Mouse (Mus musculus) embryonic facial prominence, embryonic 14.5 days (tissue): ENCODE measurements around the gene Faf1. TPM values are rescaled to one million over a fixed set of nuclear protein-coding genes. Genes with fewer than 3 reads are reported as not detected.
"Not testable (repeated sequence)": the region's sequence is repeated elsewhere in the genome, so short reads cannot be mapped to it uniquely, and the experiment has no call there.

Experiments
- ATAC-seq: fragments of 200-750 bp; cut with Nextera tagmentation; 2 replicates; pipeline ENCODE4 v1.8.0; 2017; ENCODE audit warnings: low read depth, moderate number of reproducible peaks, moderate TSS enrichment
- DNase-seq: peaks from one replicate; pipeline ENCODE4 v3.0.0-alpha.2; 2015; ENCODE audit warnings: low spot score
- H3K27ac ChIP-seq: fragments of 300-500 bp; sonication (generic); replicated peaks from 2 replicates; pipeline ENCODE4 v1.5.1; 2014; ENCODE audit warnings: low read depth, mild to moderate bottlenecking, low read length, moderate library complexity
- H3K27me3 ChIP-seq: fragments of 300-500 bp; sonication (generic); replicated peaks from 2 replicates; pipeline ENCODE4 v1.6.1; 2014; ENCODE audit warnings: low read length; ENCODE audit not compliant: control insufficient read depth, insufficient read depth
- H3K36me3 ChIP-seq: fragments of 300-500 bp; sonication (generic); 2 replicates; pipeline ENCODE4 v1.6.1; 2014; ENCODE audit warnings: low read length, mixed read lengths; ENCODE audit not compliant: control insufficient read depth, insufficient read depth
- H3K4me1 ChIP-seq: fragments of 300-500 bp; sonication (generic); 2 replicates; pipeline ENCODE4 v1.6.1; 2014; ENCODE audit warnings: antibody characterized with exemption, low read length; ENCODE audit not compliant: control insufficient read depth, insufficient read depth
- H3K4me2 ChIP-seq: fragments of 300-500 bp; sonication (generic); 2 replicates; pipeline ENCODE4 v1.6.1; 2014; ENCODE audit warnings: low read depth, mild to moderate bottlenecking, low read length, moderate library complexity, mixed read lengths
- H3K4me3 ChIP-seq: fragments of 300-500 bp; sonication (generic); 2 replicates; pipeline ENCODE4 v1.5.1; 2014; ENCODE audit warnings: low read depth, mild to moderate bottlenecking, low read length
- H3K9ac ChIP-seq: fragments of 300-500 bp; sonication (generic); 2 replicates; pipeline ENCODE4 v1.6.1; 2014; ENCODE audit warnings: low read depth, mild to moderate bottlenecking, low read length, moderate library complexity, mixed read lengths
- H3K9me3 ChIP-seq: fragments of 300-500 bp; sonication (generic); 2 replicates; pipeline ENCODE4 v1.6.1; 2016; ENCODE audit warnings: low read length; ENCODE audit not compliant: control insufficient read depth
- WGBS: fragments of 180-500 bp; shearing (Covaris S2); extraction: QIAGEN DNeasy Blood & Tissue Kit; methylation state at CpG from one replicate; pipeline ENCODE4 v1.1.7; 2014; 5-methylcytosine and 5-hydroxymethylcytosine counted together
- polyA plus RNA-seq: library from polyadenylated mRNA; unstranded; fragments of >200 nt; fragmentation: Nextera tagmentation; extraction: Ambion mirVana; gene quantifications from 2 replicates; pipeline ENCODE4 v1.2.1, GENCODE M21; 2014

The Faf1 gene
- polyA plus RNA-seq, 1 experiment from 2014 or later = 27.9 TPM

DNA sequence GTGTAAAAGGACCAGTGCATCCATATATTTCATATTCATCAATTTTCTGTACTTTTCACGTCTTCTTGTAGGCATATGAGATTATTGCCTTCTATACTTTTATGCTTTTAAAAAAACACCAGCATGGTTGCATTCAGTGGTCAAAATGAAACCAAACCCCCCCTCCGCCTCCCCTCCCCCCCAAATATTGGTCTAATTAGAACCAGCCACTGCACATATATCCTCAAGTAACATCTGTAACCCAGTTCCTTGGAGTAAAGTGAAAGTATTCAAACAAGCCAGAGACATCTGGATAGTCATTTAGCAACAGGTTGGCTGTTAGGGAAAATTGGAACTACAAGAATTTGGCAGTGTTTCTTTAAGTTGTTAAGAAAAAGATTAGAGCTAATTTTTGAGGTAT, 8.9 kb upstream of the Faf1 start:
- no peaks in the 10 kb centered on the region for H3K36me3 ChIP-seq
- no peaks in the 10 kb centered on the region for H3K4me1 ChIP-seq
- DNase-seq (no peak), ATAC-seq (no peak)
- no peak overlapping the region for H3K27ac ChIP-seq
- H3K9me3 ChIP-seq = no peaks in the 10 kb centered on the region
- peak overlapping the region; percentile 97 for H3K4me2 ChIP-seq
- 38% methylated on average over 2 of the region's 2 CpGs for WGBS
- peak overlapping the region; percentile 65 for H3K4me3 ChIP-seq
- peak overlapping the region; percentile 92 for H3K9ac ChIP-seq
- H3K27me3 ChIP-seq = peaks cover 16% of the 10 kb centered on the region

DNA sequence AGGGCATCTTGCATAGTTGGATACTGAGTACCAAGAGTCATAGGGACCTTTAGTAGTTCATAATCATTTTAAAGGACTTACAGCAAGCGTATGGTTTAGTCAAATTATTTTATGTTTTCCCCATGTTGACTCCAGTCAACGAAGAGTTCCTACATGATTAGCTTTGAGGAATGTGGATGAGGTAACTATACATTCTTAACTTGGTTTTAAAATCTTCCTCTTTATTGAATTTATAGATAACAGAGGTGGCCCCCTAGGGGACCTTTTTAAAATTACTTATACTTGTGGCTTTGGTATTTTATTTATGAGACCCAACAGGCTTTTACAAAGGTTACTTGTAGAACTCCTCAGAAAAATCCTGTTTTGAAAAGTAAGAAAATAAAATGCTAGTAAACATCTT, 6.2 kb upstream of the Faf1 start:
- Histone ChIP-seq H3K27me3 (no peaks in the 10 kb centered on the region), H3K4me2 (no peak overlapping the region), H3K4me3 (no peak overlapping the region), H3K9ac (no peak overlapping the region), H3K9me3 (no peaks in the 10 kb centered on the region), H3K4me1 (no peaks in the 10 kb centered on the region), H3K36me3 (no peaks in the 10 kb centered on the region), H3K27ac (no peak overlapping the region)
- WGBS = 61% methylated on average over 2 of the region's 2 CpGs
- DNase-seq (peak; percentile 33), ATAC-seq (no peak)

DNA sequence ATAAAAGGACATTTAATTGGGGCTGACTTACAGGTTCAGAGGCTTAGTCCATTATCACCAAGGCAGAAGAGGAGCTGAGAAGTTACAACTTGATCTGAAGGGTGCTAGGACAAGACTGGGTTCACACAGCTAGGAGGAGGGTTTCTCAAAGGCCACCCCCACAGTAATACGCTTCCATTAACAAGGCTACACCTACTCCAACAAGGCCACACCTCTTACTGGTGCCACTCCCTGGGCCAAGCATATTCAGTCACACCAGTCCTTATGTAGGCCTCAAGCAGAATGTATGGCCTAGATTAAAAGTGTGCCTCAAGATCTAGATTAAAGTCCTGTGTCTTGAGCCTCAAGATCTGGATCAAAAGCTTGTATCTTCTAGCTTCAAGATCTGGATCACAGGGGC, 4.4 kb upstream of the Faf1 start:
- ATAC-seq (no peak), DNase-seq (no peak)
- Histone ChIP-seq H3K27ac (no peak overlapping the region), H3K27me3 (no peaks in the 10 kb centered on the region), H3K4me2 (no peak overlapping the region), H3K9ac (no peak overlapping the region), H3K4me3 (no peak overlapping the region), H3K4me1 (no peaks in the 10 kb centered on the region), H3K36me3 (no peaks in the 10 kb centered on the region), H3K9me3 (no peaks in the 10 kb centered on the region)
- WGBS = 71% methylated on average over 1 of the region's 1 CpGs

DNA sequence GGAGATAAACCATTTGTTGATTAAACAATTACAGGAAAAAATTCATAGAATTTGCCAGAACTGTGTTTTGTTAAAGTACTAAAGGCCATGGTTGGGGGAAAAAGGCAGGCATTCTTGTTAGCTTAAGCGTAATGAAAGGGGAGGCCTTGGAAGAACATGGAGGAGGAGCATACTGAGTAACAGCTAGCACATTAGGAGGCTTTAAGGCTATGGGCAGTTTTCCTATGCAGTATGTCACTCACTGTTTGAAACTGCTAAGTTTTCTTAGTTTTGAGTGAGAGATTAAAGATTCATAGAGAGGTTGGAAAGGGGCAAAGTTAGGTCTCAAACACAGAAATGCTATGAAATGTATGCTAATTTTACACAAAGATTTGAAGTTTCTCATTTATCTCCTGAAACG, 2.3 kb upstream of the Faf1 start:
- no peaks in the 10 kb centered on the region for H3K27me3 ChIP-seq
- H3K36me3 ChIP-seq = no peaks in the 10 kb centered on the region
- ATAC-seq (no peak), DNase-seq (no peak)
- 0 out of 2 replicates have a peak, but pooled peaks cover 4% of the 10 kb centered on the region for H3K4me1 ChIP-seq
- no peak overlapping the region for H3K9ac ChIP-seq
- WGBS = 78% methylated on average over 2 of the region's 2 CpGs
- no peaks in the 10 kb centered on the region for H3K9me3 ChIP-seq
- H3K4me2 ChIP-seq = no peak overlapping the region
- H3K27ac ChIP-seq = no peak overlapping the region
- no peak overlapping the region for H3K4me3 ChIP-seq

DNA sequence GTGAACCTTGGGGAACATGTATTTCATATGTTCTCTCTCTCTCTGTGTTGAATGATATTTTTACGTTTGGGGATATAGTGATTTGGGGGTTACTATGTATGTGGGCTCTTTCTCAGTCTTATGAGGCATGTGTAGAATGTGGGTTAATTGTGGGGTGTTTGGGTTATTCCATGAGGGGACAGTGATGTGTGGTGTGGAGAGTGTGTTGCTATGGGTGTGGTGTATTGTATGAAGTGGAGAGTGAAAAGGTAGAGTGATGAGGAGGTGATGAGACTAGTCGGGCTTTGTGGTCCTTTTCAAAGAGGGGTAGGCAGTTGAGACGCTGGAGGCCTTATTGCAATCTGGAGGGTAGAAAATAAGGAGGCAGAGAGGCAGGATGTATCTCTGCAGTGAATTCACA, 833 bp downstream of the Faf1 start:
- Histone ChIP-seq H3K27ac (peak overlapping the region; percentile 94), H3K27me3 (no peaks in the 10 kb centered on the region), H3K4me3 (peak overlapping the region; percentile 81), H3K36me3 (no peaks in the 10 kb centered on the region), H3K4me2 (peak overlapping the region; percentile 61), H3K4me1 (0 out of 2 replicates have a peak, but pooled peaks cover 4% of the 10 kb centered on the region), H3K9me3 (no peaks in the 10 kb centered on the region), H3K9ac (peak overlapping the region; percentile 86)
- no peak for DNase-seq
- no peak; the same call in 1 of the 2 replicates for ATAC-seq
- WGBS = 1% methylated on average over 3 of the region's 3 CpGs

DNA sequence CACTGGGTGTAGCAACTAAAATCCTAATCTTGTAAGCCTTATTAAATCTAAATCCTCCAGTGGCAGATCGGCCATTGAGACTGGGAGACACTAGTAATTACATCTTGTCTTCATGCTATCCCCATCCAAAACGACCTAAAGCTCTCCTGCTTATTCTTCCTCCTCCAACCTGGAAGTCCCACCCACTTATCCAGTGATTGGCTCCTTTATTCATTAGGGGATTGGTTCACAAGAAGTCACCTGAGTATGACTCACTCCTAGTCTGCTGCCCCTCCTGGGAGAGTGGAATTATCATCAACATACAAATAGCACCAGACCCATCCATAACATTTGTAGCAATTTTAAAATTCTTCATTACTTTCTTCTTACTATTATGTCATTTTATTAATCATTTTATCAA, 7.2 kb downstream of the Faf1 start:
- no peak overlapping the region for H3K4me3 ChIP-seq
- H3K27ac ChIP-seq = no peak overlapping the region
- ATAC-seq (no peak), DNase-seq (no peak)
- no peaks in the 10 kb centered on the region for H3K27me3 ChIP-seq
- no peak overlapping the region for H3K9ac ChIP-seq
- 58% methylated on average over 2 of the region's 2 CpGs for WGBS
- H3K4me1 ChIP-seq = no peaks in the 10 kb centered on the region
- H3K9me3 ChIP-seq = no peaks in the 10 kb centered on the region
- no peaks in the 10 kb centered on the region for H3K36me3 ChIP-seq
- H3K4me2 ChIP-seq = no peak overlapping the region

DNA sequence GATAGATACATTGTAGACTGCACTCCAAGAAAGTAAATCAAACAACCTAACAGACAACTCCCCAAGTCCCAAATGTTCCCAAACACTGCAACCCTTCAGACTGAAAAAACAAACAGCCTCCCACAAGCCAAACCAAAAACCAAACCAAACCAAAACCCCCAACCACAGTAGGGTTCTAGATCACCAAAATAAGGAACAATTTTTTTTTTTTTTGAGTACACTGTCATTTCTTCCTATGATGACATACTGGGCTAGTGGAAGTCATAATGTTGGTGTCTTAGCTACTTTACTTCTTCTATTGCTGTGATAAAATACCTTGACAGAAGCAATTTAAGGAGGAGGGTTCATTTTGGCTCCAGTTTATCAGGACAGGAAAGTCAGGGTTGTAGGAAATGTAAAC, 16.3 kb downstream of the Faf1 start:
- Histone ChIP-seq H3K27me3 (no peaks in the 10 kb centered on the region), H3K9ac (no peak overlapping the region), H3K4me1 (no peaks in the 10 kb centered on the region), H3K27ac (no peak overlapping the region), H3K36me3 (0 out of 2 replicates have a peak, but pooled peaks cover 5% of the 10 kb centered on the region), H3K4me2 (no peak overlapping the region), H3K9me3 (peaks cover 13% of the 10 kb centered on the region), H3K4me3 (no peak overlapping the region)
- ATAC-seq (no peak), DNase-seq (no peak)

DNA sequence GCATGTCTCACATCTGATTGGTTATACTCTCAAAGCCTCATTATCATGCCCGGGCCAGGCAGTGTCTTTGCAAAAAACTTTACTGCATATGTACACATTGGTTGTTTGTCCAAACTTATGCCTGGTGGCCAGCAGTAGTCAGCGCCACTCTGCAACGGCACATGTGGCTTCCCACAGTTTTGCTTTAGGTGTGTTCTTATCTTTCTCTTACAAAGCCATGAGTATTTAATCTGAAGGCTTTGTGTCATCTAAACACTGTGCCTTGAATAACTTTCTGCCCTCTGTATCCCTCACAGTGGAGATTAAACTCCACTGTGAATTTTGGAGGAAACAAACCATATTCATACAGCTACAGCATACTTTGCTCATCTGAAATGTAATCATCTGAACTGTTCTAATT, 24.3 kb downstream of the Faf1 start:
- not testable (repeated sequence) for H3K9me3 ChIP-seq, H3K27me3 ChIP-seq, H3K36me3 ChIP-seq, H3K4me1 ChIP-seq, H3K27ac ChIP-seq, H3K4me2 ChIP-seq, H3K4me3 ChIP-seq, ATAC-seq, DNase-seq, H3K9ac ChIP-seq
- WGBS = 94% methylated on average over 3 of the region's 3 CpGs

DNA sequence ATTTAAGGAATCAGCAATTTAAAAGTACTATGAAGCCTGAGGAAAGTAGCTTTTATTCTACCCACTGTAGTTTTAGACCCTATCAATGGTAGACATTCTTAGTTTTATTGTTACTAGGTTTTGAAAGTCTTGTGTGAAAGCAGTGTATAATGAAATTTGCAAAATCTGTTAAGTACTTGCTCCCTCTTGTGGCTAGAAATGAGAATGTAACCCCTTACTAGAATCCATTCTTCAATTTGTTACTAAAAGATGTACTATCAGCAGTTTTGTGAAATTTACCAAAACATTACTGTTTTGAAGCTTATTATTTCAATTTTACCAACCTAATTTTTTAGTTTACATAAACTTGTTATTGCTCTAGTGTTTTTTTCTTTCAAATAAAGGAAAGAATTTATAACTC, 27.2 kb downstream of the Faf1 start:
- H3K4me2 ChIP-seq = no peak overlapping the region
- no peak overlapping the region for H3K4me3 ChIP-seq
- H3K9ac ChIP-seq = no peak overlapping the region
- ATAC-seq (no peak), DNase-seq (peak; percentile 73)
- H3K4me1 ChIP-seq = no peaks in the 10 kb centered on the region
- H3K27ac ChIP-seq = no peak overlapping the region
- no peaks in the 10 kb centered on the region for H3K36me3 ChIP-seq
- H3K9me3 ChIP-seq = no peaks in the 10 kb centered on the region
- H3K27me3 ChIP-seq = no peaks in the 10 kb centered on the region
